Mouse (Mus musculus) embryo, embryonic 11.5 days (tissue): Measurements from ENCODE around the gene Mrgprf.

Source experiments
- DNase-seq: peaks from one replicate; pipeline ENCODE4 v3.0.0-alpha.2; 2012; ENCODE audit warnings: low read depth, low spot score

Mrgprf gene

DNA sequence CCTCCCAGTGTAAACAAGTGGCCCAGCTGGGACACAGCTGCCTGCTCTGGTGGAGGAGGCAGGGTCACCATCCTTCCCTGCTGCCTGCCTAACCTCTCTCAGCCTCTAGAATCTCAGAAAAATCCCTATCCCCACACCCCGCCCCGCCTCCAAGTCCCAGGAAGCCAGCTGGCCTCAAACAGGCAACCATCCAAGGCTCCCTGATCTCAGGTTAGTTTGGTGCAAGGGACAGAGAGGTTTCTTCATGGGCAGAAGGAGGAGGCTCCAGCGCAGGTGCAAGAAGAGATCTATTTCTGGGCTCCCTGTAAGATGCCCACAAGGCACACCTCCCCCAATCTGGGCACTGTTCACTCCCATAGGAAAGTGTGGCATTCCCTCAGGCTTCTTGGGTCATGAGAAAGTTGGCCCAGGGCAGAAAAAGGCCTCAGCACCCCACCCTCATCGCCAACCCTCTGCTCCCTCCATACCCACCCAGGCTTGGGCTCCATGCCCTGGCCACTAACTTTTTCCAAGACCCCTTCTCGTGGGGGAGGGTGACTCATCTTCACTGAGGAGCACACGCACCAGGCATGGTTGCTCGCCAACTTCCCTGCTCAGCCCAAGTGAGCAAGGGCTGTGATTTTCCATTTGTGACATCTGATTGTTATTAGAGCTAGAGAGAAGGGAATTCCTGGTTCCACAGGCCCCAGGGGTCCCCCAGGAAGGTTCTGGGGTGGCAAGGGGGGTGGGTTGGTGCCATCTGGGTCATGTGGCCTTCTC is 887 bp upstream of the Mrgprf start:
- no peak for DNase-seq

DNA sequence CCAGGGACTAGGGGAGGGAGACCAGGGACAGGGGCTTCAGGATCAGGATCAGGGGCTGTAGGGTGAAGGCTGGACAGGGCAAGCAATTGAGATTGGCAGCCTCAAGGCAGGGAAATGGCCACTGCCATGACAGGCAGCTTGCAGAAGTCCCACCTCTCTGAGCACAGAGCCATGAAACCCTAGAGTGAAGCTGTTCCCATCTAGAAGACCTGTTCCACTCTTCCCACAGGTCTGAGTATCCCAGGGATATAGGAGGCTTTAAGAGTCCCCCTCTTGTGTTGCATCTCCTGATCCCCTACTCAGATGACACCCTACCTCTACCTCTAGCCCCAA is 346 bp downstream of the Mrgprf start:
- no peak for DNase-seq

DNA sequence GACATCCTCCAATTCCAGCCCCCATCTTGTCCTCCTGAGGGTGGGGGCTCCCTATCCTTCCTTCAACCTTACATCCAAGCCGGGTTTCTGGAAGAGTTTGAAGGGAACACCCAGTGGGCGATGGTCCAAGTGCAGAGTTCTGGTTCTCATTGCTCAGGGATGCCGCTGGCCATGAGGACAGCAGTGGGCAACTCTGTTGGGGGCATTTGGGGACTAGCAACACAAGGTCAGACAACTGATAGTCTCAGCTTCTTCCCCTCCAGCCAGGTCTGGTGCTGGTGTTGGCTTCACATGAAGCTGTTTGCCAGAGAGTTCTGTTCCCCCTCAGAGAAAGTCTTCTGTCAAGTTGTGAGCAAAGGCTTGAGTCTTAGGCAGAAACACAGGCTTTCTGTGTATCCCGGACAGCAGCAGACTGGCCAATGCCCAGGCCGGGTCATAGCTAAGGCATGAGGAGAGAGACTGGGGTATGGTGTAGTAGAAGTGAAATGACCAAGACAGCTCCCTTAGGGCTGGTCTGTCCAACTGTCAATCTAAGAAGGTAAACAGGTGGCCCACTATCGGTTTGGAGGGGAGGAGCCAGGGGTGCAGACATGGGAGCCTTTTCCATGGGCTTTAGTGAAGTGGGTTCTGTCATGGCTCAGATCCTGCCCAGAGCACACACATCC is 845 bp downstream of the Mrgprf start:
- no peak for DNase-seq

DNA sequence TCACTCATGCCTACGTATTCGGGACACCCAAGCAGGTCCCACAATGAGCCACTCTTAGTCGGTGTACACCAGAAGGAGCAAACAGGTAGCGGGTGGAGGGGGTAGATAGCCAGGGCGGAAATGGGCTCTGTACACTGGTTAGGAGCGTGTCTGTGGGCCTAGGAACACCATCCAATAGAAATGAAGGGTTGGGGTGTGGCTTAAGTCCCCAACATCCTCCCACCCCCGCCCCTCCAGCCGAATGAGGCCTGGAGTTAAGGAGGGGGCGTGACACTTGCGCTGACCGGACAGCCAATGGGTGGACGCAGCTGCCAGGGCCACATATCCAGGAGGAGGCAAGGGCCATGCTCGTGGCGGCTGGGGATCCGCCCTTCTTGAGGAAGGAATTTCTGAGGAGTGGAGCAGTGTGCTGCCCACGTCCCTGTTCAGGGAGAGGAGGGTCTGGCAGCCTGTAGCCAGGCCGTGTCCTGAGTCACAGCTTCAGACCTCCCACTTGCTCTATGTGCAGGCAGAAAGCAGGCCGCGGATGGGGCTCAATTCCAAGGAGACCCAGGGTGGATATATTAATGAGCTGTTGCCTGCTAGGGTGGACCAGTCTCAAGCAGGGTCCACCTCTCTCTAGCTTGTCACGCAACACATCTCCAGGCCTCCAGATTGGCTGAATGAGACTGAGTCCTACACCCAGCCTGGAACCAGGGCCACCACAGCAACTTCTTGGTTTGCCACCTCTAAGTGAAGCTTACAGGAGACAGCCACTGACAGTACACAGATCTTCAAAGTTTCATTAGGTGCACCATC is 2.1 kb downstream of the Mrgprf start:
- DNase-seq: peak; percentile 68

DNA sequence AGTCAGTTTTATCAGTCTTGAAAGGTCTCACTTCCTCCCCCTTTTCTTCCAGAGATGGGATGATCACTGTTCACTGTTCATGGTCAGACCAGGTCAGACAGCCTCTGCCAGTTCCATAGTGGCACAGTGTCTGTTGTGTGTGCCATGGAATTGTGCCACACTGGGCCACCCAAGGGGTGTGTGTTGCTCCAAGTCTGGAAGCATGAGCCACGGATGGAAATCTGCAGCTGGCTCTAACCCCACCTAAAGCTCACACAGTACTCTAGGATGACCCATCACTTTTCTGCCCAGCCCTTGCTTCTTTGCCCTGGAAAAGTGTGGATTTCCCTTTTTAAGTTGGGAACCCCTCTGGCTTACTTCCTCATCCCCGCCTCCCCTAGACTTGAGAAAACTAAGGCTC is 3.5 kb downstream of the Mrgprf start:
- DNase-seq: no peak

DNA sequence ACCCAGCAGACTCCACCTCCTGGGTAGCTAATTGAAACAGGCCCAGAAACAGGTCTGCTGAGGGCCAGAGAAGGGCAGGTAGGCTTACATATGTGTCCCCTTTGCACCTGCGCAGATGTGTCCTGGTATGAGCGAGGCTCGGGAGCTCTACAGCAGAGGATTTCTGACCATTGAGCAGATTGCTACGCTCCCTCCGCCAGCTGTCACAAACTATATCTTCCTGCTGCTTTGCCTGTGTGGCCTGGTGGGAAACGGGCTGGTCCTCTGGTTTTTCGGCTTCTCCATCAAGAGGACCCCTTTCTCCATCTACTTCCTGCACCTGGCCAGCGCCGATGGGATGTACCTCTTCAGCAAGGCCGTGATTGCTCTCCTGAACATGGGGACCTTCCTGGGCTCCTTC is 7.0 kb downstream of the Mrgprf start:
- DNase-seq: no peak

DNA sequence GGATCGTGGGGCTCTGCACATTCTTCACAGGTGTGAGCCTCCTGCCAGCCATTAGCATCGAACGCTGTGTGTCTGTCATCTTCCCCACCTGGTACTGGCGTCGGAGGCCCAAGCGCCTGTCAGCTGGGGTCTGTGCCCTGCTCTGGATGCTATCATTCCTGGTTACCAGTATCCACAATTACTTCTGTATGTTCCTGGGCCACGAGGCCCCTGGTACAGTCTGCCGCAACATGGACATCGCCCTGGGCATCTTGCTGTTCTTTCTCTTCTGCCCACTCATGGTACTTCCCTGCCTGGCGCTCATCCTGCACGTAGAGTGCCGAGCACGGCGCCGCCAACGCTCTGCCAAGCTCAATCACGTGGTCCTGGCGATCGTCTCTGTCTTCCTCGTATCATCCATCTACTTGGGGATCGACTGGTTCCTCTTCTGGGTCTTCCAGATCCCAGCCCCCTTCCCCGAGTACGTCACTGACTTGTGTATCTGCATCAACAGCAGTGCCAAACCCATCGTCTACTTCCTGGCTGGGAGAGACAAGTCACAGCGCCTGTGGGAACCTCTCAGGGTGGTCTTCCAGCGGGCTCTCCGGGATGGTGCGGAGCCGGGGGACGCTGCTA is 7.5 kb downstream of the Mrgprf start:
- no peak for DNase-seq

DNA sequence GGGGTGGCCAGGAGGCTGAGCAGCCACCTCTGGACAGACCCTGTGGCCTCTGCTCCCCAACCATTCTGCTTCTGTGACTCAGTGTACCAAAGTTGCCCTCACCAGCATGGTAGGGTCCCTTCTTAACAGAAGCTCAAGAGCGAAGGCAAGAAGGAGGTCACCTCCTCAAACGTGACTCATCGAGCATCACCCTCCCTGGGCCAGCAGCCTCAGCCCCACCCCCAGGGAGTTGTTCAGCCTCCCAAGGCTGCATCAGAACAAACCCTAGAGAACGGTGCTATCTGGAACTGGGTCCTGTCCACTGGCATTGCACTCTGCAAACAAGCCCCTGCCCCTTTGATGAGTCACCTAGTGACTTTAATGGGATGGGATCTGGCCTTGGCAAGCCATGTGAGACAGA is 8.2 kb downstream of the Mrgprf start:
- no peak for DNase-seq

DNA sequence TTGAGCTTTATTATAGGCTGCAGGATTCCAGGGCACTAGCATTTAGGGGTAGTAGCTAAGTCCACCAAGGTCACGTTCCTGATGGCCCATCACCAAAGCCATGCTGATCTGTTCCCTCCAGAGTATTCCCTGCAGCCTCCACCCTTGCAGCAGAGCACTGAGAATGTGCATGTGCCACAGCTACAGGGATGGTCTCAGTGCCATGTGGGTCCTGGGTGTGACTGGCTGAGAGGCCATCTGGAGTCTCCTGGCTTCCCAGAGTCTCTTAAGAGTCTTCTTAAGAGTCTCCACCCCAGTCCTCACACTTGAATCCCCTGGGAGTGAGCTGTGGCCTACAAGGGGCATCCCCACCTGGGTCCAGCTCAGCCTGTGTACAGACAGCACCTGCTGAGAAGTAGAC is 9.2 kb downstream of the Mrgprf start:
- DNase-seq: no peak

DNA sequence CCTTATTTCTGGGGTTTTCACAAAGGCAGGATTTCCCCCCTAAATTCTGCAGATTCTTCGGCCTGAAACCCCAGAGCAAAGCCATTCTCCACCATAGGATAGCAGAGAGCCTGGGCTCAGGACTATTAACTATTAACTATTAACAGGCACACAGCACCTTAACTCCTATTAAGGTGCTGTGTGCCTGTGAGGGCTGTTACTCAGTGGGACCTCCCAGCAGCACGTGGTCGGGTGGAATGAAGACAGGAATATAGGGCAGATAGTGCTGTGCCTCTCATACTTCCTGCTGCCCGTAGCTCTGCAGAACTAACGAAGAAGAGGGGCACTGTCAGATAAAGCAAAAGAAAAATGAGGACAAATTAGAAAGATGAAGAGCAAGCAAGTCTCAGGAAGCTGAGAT is 9.9 kb downstream of the Mrgprf start:
- no peak for DNase-seq

DNA sequence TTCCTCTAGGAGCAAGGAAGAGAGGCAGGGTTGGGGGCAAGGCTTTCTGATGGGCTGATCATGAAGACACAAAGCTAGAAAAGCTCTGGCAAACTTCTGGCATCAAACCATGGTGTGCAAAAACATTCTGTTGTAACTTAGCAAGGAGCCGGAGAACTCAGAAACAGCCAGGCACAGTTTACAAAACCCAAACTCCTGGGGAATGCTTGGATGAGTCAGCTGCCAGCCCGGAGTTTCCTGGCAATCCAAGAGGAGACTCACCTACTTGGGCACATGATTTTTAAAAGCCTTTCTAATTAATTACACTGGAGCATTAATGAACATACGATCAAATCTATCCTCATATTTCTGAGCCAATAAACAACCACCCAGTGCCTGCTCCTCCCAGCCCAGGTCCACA is 11.5 kb downstream of the Mrgprf start:
- no peak for DNase-seq

DNA sequence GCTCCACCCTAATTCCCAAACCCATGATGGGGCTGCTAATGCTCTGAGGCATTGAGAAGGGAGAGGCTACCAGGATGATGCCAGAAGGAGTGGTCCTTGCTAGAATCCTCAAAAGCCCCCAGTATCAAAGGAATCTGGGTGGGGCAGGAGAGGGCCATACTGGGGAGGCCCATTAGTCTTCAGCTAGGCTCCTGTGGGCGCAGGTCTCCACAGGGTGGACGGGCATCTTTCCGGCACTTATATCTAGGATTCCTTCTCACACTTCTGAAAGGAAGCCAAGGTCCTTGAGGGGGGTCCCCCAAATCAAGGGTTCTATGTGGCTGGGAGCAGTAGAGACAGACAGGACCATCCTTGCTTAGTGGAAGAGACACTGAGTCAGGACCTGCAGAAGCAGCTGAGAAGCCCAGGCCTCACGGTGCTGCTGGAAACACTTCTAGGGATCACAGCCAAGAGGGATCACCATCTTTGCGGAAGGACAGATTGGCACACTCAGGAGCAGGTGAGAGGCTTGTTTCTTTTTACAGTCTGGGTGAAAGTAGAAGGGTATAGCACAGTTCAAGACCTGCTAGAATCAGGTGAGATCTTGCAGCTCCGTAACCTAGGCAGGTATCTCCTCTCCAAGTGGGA is 14.3 kb downstream of the Mrgprf start, which contains the start of gene Mrgprd:
TSS of gene Mrgprd (plus strand) at position 51 of the 627 bp plus-strand sequence.
- no peak for DNase-seq

DNA sequence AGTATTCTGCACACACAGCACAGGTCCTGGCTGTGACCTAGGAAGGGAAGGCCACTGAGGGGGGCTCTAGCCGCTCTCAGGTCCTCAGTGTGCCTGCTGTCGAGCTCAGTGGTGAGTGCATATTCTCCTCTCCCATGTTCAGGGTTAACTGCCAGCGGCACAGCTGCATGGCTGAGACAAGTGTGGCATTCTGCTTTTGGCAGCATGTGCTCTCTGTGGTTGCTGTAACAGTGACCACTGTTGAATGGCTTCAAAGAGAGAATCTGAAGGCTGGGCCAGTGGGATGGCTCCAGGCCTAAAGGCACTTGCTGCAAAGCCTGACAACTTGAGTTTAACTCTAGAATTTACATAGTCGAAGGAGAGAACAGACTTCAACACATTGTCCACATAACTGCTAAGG is 16.9 kb downstream of the Mrgprf start:
- no peak for DNase-seq

DNA sequence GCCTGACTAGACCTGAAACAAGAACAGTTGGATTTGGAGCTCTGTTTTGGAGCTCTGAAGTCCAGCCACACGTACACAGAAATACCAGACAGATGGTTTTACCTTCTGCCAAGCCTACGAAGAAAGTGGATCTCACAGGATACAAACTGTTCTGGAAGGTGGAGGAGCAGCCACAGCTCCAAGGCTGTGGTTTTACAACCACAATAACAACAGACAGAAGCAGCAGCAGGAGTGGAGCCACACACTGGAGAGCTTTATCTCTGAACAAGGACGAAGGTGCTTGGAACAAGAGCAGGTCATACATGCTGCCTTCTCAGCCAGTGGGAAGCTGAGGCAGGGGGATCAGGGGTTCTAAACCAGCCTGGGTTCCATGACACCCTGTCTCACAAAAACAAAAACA is 18.9 kb downstream of the Mrgprf start:
- no peak for DNase-seq

DNA sequence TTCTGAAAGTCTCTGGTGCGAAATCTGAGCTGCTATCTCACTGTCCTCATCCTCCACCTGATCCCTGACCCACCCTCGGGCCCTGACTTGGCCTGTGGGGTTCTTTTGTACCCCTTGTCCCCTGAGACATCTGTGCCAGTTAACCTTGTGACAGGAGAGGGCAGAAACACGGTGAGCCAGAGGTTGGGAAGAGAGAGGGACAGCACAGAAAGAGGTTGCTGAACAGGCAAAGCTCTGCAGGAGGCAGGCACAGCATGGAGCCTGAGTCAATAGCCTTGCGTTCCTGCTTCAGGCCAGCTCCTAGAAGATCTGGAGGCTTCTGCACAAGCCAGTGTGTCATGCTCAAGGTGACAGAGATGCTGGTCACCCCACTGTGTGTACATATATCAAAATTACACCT is 23.0 kb downstream of the Mrgprf start:
- DNase-seq: no peak

DNA sequence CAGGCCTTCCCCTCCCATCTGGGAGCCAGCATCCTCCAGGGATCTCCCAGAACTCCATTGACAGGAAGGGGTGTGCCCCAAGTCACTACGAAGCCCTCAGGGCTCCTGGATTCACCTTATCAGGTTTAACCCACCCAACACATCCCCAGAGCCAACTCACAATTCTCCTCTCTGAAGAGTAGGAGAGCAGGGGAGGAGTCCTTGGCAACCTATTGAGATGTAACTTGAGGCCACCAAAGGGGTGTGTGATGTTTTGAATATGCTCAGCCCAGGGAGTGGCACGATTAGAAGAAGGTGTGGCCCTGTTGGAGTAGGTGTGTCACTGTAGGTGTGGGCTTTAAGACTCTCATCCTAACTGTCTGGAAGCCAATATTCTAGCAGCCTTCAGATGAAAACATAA is 25.1 kb downstream of the Mrgprf start:
- DNase-seq: no peak

DNA sequence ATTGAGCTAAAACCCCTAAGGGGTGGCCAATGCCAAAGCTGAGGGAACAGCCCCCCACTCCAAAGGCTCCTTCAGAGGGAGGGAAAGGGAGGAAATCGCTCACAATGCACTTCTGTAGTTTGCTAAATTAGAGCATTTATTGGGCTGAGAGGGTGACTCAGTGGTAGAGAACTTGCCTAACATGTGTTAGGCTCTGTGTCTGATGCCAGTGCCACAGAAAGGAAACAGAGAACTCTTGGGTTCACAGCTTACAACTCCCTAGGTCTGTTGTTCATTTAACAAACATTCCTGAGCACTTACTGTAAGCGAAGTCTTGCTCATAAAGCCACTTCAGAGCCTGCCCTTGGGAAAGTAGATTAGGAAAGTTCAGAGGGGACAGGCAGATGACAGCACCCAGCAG is 29.4 kb downstream of the Mrgprf start:
- no peak for DNase-seq

DNA sequence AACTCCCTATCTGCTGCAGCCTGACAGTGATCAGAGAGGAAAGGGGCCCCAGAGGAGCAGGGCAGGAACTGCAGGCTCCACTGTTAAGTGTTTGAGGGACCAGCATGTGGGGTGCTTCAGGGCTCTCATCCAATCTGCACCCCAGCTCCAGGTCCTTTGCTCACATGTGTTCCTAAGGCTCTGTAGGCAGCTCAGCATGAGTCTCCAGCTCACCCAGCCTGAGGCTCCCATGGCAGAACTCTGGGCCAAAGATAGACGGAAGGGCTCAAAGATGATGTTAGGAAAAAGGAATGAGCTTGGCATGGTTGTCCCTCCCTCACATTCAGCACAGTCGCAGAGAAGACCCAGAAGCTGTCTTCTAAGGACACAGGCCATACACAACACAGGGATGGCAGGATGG is 30.0 kb downstream of the Mrgprf start:
- no peak for DNase-seq

DNA sequence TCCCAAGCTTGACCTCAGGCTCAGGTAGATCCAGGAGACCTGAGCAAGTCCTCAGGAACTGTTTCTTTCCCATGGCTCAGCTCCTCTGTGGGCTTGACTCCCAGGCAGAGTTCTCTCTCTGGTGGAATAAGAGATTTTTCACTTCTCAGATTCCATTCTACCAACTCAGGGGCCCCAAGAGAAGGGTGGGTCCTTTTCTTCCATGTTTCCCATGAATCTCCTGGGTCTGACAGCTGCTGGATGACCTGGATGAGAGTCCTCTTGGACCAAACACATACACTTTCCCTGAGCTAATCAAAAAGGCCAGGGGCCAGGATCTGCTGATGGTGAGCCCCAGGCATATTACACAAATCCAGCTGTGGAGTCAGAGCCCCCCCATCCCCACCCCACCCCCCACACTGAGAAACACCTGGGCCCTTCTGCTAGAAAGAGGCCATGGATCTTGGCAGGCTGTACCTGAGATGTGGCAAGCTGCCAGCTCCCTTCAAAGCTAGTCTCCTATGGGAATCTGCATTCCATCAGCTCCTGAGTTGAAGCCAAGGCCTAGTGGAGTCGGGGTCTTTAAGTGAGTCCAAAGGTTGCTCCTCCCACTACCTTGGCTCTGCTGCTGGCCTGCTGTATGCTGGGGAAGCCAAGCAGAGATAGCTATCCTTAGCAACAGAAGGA is 31.9 kb downstream of the Mrgprf start:
- no peak for DNase-seq

DNA sequence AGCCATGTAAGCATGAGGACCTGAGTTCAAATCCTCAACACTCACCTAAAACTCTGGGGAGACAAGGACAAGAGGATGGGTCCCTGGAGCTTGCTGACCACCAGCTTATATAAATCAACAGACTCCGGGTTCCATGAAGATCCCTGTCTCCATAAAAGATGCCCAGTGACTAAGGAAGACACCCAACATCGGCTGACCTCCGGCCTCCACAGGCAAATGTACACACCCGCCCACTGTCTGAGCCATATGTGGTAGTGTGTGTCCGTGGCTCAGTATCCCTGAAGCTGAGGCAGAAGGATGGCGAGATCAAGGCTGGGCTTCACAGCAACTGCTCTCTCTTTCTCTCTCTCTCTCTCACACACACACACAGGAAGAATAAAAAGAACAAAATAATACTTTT is 33.3 kb downstream of the Mrgprf start:
- no peak for DNase-seq

DNA sequence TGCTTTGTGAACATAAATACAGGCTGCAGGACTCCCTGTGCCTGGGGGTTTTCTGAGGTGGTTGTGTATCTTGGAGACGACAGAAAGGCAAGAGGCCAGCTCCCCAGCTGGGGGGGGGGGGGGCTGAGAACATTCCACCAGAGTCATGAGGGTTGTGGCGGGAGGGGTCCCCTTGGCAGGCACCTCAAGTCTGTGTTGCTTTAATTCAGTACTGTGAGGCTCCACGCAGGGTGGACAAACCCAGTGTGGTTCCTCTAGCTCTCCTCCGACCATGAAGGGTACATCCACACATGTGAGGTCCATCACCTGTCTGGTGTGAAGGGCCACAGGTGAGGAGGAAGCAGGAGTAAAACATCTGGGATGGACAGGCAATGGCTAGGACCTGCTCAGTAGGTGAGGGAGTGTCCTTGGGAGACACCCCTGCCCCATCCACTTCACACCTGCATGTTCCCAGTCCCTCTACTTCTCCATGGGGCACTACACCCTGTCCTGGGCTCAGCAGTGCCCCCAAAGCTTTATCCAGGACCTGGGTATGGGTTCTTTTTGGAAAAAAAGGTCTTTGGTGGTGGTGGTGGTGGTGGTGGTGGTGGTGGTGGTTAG is 33.9 kb downstream of the Mrgprf start:
- no peak for DNase-seq
